Mouse (Mus musculus) embryonic stem cell, embryonic (primary cell): Measurements from ENCODE around the gene Fdxr.

Experiments
- CTCF ChIA-PET, 4 experiments: fragments of 300-600 bp in 2 of 4; fragments of 350-600 bp in 2 of 4; sonication (Branson Sonifier 250); formaldehyde crosslinking; loops; one replicate each; lab custom pipeline; 2022; ENCODE audit warnings: inconsistent platforms in 2 of 4; lab: Charles Lee
- POLR2A ChIA-PET, 4 experiments: fragments of 300-600 bp in 2 of 4; fragments of 350-600 bp in 2 of 4; sonication (Branson Sonifier 250); formaldehyde crosslinking; loops; one replicate each; lab custom pipeline; 2022; ENCODE audit warnings: antibody characterized with exemption in 4 of 4, inconsistent platforms in 1 of 4; lab: Charles Lee

Fdxr gene

DNA sequence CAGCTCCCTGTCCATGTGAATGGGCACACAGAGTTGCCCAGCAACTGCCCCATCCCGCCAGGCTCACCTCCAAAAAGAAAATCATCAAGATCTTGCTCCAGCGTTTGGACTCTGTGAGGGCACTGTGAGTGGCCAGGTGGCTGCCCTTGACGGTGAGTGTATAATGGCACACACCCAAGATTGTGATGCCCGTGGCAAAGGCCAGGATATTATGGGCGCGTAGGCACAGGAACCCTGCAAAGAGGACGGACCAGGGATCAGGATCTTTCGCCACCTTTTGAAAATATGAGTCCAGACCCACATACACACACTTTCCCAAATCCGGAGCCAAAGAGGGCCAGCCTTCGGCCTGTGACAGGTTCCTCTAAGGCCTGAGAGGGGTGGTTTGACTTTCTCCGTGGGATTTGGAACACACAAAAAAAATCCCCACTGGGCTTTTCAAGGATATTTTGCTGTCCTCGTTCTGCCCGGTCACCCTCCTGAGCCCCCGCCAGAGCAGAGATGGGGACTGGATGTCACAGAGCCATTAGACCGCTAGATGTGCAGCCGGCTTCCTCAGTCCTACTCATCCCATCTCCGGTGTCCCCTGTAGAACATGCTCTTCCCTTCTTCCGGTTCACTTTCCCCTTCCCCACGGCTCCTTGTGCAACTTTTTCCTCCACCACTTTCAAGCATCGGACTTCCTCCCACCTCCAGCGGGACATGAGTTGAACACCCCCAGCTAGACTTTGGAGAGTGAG, 19.8 kb upstream of the Fdxr start:
- CTCF ChIA-PET, result interaction anchor here in 3 of 4 experiments (0.6 to 1.5 kb wide), 20 partner anchors 9 to 136 kb away, joined by 3 to 10 read pairs (median 4); partner anchors contain the start of genes Fdxr (in 1 of the 3) and Slc9a3r1 (in 1 of the 3)

GRCm38 (mm10) chr11:115295939-115296338, 19.1 kb upstream of the Fdxr start:
- ChIA-PET POLR2A (interaction anchor here in 1 of 4 experiments (2.9 kb wide), 1 partner anchor 9 kb away, joined by 21 read pairs; no protein-coding TSS in a partner anchor), CTCF (interaction anchor here in 1 of 4 experiments (1.0 kb wide), 1 partner anchor 58 kb away, joined by 3 read pairs; no protein-coding TSS in a partner anchor)

More for the DNA sequence above, 19.8 kb upstream of the Fdxr start:
- POLR2A ChIA-PET, result interaction anchor here (0.8 to 2.9 kb wide), 22 partner anchors 8 to 318 kb away, joined by 3 to 21 read pairs (median 4); partner anchors contain the start of genes Fdxr (in 4 of the 4), Armc7 (in 1 of the 4), Cdr2l (in 1 of the 4) and Jpt1 (in 1 of the 4)

DNA sequence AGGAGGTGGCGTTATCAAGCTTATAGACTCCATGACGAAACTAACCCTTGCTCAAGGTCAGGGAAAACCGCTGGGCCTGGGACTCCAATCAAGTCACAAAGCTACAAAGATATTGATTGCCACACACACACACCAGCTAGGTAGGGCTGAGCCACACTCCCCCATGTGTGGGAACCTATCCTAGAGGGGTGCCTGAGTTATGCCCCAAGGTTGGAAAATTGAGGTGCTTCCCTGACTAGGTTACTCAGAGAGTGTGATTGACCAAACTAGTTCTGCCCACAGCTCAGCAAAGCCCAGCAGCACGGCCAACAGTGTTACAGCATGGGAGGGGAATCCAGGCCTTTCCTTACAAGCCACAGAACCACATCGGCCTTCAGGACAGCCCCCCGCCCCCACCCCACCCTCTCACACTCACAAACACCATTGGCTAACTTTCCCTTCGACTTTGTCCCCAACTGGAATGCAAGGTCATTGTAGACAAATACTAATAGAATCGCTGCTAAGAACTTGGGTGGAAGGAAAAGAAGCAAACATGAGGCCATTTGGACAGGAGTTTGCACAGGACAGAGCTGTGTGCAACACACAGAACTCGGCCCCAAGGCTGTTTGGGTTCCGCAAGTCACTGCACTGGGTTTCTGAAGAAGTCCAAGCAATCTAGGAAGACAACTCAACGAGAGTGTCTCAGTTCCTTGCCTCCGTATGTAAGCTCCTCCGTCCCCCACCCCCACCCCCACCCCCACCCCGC, 16.0 kb upstream of the Fdxr start:
- ChIA-PET POLR2A (interaction anchor here in 3 of 4 experiments (0.6 to 2.7 kb wide), 21 partner anchors 9 to 222 kb away, joined by 3 to 20 read pairs (median 4); partner anchors contain the start of genes Fdxr (in 2 of the 3), Cdr2l (in 1 of the 3), Jpt1 (in 1 of the 3) and Slc9a3r1 (in 1 of the 3)), CTCF (interaction anchor here (0.7 to 1.3 kb wide), 8 partner anchors 26 to 192 kb away, joined by 3 to 8 read pairs (median 4); no protein-coding TSS in a partner anchor)

- POLR2A ChIA-PET, result interaction anchor here in 2 of 4 experiments (1.5 to 2.7 kb wide), 3 partner anchors 14 to 84 kb away, joined by 3 to 20 read pairs (median 3); partner anchors contain the start of gene Fdxr (in 1 of the 2)
- CTCF ChIA-PET, result interaction anchor here in 2 of 4 experiments (0.6 to 1.3 kb wide), 3 partner anchors 62 to 137 kb away, joined by 3 to 4 read pairs (median 4); no protein-coding TSS in a partner anchor
Observed at GRCm38 (mm10) chr11:115291503-115291902, 14.7 kb upstream of the Fdxr start.

DNA sequence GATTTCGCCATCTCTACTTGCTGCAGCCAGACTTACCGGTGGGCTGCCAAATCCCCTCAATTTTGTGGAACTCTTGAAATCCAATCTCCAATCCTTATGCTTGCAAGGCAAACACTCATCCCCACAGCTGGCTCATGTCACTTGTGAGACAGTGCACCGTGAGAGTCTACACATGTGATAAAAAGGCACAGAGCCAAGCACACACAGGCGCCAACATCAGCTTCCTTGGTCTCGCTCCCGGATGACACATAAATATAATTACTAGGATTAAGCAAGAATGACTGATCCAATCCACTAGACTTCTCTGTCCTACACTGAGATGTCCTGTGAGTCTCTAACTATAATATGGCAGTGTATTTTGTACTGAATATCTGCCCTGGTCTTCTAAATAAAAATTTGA, 14.1 kb upstream of the Fdxr start:
- ChIA-PET CTCF (interaction anchor here (0.5 to 1.6 kb wide), 6 partner anchors 29 to 535 kb away, joined by 3 to 5 read pairs (median 3); no protein-coding TSS in a partner anchor), POLR2A (interaction anchor here in 2 of 4 experiments (0.6 to 1.7 kb wide), 3 partner anchors 13 to 218 kb away, joined by 3 to 7 read pairs (median 5); partner anchors contain the start of gene Fdxr (in 1 of the 2))

DNA sequence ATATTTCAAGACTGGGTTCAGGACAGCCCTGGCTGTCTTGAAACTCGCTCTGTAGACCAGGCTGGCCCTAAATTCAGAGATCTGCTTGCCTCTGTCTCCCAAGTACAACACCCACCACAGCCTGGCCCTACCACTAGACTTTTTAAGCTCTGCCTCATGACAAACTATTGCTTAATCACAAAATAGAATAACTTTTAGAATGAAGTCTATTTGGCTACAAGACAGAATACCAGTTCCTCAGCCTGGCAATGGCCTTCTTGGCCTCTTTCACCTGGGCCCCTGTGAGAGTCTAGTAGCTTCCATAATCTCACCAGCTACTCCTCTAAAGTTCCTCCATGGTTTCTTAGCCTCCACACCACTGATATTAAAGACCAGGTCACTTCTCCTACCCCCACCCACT, 13.5 kb upstream of the Fdxr start:
- ChIA-PET POLR2A (interaction anchor here in 1 of 4 experiments (0.7 to 1.7 kb wide), 3 partner anchors 13 to 684 kb away, joined by 3 to 5 read pairs (median 3); partner anchors contain the start of genes Fdxr and Itgb4), CTCF (interaction anchor here in 3 of 4 experiments (0.8 to 1.6 kb wide), 4 partner anchors 30 to 138 kb away, joined by 3 to 5 read pairs (median 4); no protein-coding TSS in a partner anchor)

DNA sequence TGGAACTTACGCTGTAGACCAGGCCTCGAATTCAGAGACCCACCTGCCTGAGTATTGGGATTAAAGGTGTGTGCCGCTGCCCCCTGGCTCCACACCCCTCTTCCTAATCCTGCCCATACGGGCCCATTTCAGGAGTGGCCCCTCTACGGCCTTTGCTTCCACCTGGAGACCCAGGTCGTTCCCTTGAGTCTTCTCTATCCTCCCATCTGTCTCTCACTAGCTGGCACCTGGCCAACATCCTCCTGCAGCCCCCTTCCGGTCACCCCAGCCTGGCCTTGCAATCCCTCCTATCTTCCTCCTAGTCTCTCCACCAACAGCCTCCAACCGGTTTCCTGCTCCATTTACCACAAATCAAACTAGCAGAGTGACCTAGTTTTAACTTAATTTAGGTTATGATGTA, 13.0 kb upstream of the Fdxr start:
- CTCF ChIA-PET, result interaction anchor here in 1 of 4 experiments (1.6 kb wide), 1 partner anchor 65 kb away, joined by 5 read pairs; no protein-coding TSS in a partner anchor

DNA sequence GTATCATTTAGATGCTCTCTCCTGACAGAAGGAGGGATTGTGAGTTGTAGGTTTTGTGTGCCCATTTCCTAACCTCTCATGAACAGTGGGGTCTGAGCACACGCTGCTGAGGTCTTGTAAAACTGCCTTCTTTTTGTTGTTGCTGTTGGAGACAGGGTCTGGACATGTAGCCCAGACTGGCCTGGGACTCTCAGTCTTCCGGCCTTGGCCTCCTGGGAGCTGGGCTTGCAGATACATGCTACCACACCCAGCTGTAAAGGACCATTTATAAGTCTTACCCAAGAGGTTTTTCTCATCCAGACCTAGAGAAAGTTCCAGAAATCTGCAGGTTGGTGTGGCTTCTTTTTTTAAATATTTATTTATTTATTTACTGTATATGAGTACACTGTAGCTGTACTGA, 11.5 kb upstream of the Fdxr start:
- CTCF ChIA-PET, result interaction anchor here in 1 of 4 experiments (1.5 kb wide), 1 partner anchor 9 kb away, joined by 4 read pairs; the partner anchor contains the start of gene Fads6
- POLR2A ChIA-PET, result interaction anchor here in 3 of 4 experiments (0.7 to 4.1 kb wide), 7 partner anchors 9 to 139 kb away, joined by 3 to 46 read pairs (median 19); partner anchors contain the start of genes Fdxr (in 3 of the 3) and Fads6 (in 2 of the 3)

More for the DNA sequence above, 13.0 kb upstream of the Fdxr start:
- POLR2A ChIA-PET, result interaction anchor here in 1 of 4 experiments (0.7 to 1.7 kb wide), 3 partner anchors 12 to 685 kb away, joined by 3 to 5 read pairs (median 3); partner anchors contain the start of genes Fdxr and Itgb4

DNA sequence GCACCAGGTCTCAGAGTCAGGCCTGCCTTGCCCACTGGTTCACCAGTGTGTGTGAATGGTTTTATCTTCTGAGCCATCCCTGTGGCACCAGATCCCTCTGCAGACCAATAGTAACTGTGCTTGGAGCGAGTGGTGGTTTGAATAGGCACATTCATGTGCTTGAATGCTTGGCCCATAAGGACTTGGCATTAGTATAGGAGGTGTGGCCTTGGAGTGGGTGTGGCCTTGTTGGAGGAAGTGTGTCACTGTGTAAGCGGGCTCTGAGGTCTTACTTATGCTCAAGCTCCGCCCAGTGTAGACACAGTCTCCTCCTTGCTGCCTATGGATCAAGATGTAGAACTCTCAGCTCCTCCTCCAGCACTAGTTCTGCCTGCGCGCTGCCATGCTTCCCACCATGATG, 10.5 kb upstream of the Fdxr start:
- ChIA-PET POLR2A (interaction anchor here (0.5 to 4.1 kb wide), 21 partner anchors 9 to 227 kb away, joined by 3 to 46 read pairs (median 3); partner anchors contain the start of genes Fdxr (in 4 of the 4), Fads6 (in 3 of the 4), Grin2c (in 1 of the 4) and Jpt1 (in 1 of the 4)), CTCF (interaction anchor here in 3 of 4 experiments (0.6 to 1.5 kb wide), 5 partner anchors 10 to 199 kb away, joined by 3 to 7 read pairs (median 6); partner anchors contain the start of gene Fads6 (in 1 of the 3))

DNA sequence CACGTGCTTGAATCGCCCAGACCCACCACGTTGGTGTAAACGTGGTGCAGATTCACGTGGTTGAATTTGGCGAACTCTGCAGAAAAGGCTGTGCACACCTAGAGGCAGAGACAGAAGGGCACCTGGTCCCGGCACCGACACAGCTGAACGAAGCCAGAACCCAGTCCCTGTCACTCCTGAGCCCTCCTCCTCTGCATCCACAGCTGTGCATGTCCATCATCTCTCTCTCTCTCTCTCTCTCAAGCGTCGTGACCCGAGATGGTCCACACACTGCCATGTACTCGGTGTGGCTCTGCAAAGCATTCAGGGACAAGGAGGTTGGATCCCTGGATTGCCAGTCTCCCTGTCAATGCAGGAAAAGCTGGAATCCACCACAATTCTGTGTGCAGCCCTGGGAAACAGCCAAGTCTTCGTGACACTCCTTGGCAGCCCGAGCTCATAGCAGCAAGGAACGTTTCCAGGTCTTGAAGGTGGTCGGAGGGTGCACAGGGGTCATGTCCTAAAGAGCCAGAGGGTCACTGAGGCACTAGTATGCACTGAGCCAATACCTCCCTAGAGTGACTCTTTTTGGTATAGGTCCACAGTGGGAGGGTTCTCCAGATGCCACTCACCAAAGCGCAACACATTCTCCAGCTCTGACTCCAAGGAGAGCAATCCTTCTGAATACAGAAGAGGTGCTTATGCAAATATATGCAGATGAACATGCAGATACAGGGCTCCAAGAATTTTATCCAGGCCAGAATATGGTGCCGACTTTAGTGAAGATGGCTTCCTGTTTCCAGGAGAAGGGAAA, 9.5 kb upstream of the Fdxr start:
- POLR2A ChIA-PET, result interaction anchor here in 3 of 4 experiments (0.6 to 4.1 kb wide), 16 partner anchors 9 to 1806 kb away, joined by 3 to 46 read pairs (median 4); partner anchors contain the start of genes Fdxr (in 3 of the 3), Fads6 (in 2 of the 3), Grin2c (in 1 of the 3) and Jpt1 (in 1 of the 3)
- CTCF ChIA-PET, result interaction anchor here in 3 of 4 experiments (0.6 to 1.5 kb wide), 9 partner anchors 9 to 576 kb away, joined by 3 to 6 read pairs (median 4); partner anchors contain the start of genes Fdxr (in 1 of the 3), Grin2c (in 1 of the 3) and Ush1g (in 1 of the 3)

- POLR2A ChIA-PET, result interaction anchor here in 3 of 4 experiments (1.4 to 4.1 kb wide), 7 partner anchors 8 to 127 kb away, joined by 3 to 46 read pairs (median 19); partner anchors contain the start of genes Fdxr (in 3 of the 3) and Fads6 (in 1 of the 3)
- CTCF ChIA-PET, result interaction anchor here in 3 of 4 experiments (0.6 to 1.5 kb wide), 5 partner anchors 8 to 103 kb away, joined by 3 to 6 read pairs (median 4); partner anchors contain the start of genes Fdxr (in 1 of the 3), Grin2c (in 1 of the 3) and Ush1g (in 1 of the 3)
Observed at GRCm38 (mm10) chr11:115285282-115285681, 8.4 kb upstream of the Fdxr start.

DNA sequence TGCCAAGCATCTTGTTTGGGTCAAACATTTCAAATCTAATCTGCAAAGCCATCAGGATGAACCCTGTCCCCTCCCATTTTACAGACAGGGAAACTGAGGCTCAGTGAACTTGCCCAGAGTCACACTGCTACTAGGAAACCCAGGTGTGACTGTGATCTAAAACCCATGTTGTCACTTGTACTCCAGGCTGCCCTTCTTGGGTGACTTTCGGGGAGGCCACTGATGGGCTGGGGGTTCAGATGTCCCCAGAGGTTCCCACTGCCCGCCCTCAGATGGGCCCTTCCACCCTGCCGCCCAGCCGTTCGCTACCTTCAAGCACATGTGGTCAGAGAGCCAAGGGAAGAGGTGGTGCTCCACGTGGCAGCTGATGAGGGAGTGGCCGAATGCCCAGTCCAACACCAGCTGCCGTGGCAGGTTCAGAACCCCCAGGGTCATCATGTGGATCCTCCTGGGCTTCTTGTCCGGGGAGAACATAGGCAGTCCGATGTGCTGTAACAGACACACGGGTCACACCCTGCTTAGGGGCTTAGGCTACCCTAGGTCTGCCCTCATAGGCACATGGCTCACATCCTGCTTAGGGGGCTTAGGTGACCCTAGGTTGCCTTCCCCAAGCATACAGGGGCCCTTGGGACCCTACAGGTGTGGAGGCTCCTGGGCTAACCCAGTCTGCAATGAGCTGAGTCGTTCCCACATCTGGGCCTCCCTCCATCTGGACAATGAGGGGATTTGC, 7.2 kb upstream of the Fdxr start:
- ChIA-PET POLR2A (interaction anchor here in 1 of 4 experiments (1.3 to 1.7 kb wide), 2 partner anchors 8 to 9 kb away, joined by 4 read pairs; no protein-coding TSS in a partner anchor), CTCF (interaction anchor here in 3 of 4 experiments (0.5 to 1.6 kb wide), 3 partner anchors 38 to 93 kb away, joined by 3 to 6 read pairs (median 3); partner anchors contain the start of gene Ush1g (in 1 of the 3))

DNA sequence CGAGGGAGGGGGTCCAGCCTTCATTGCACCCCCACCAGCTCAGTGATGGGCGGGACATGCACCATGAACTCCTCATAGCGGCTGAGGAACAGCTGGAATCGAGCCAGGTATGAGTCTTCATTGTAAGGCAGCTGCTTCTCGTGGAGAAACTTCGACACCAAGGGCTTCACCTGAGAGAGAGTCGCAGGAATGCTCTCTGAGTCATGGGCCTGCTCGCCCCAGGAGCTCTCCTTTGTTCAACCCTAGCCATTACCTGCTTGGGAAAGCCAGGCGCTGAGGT, 6.6 kb upstream of the Fdxr start:
- CTCF ChIA-PET, result interaction anchor here in 2 of 4 experiments (1.2 to 1.6 kb wide), 2 partner anchors 38 to 59 kb away, joined by 3 to 6 read pairs; partner anchors contain the start of gene Ush1g (in 1 of the 2)

GRCm38 (mm10) chr11:115282723-115283485, 6.1 kb upstream of the Fdxr start:
- ChIA-PET CTCF (interaction anchor here in 2 of 4 experiments (0.7 to 1.6 kb wide), 5 partner anchors 14 to 438 kb away, joined by 3 to 6 read pairs (median 4); partner anchors contain the start of genes Fads6 (in 1 of the 2) and Ush1g (in 1 of the 2)), POLR2A (interaction anchor here (0.6 to 2.2 kb wide), 10 partner anchors 10 to 180 kb away, joined by 3 to 8 read pairs (median 4); partner anchors contain the start of genes Fads6 (in 1 of the 4) and Slc9a3r1 (in 1 of the 4))

More for the DNA sequence above, 6.6 kb upstream of the Fdxr start:
- POLR2A ChIA-PET, result interaction anchor here in 2 of 4 experiments (0.6 to 2.2 kb wide), 5 partner anchors 9 to 120 kb away, joined by 3 to 8 read pairs (median 4); partner anchors contain the start of gene Slc9a3r1 (in 1 of the 2)
